Mouse (Mus musculus): Measurements from ENCODE around the gene Ccdc14. TPM values are rescaled to one million over a fixed set of nuclear protein-coding genes. Genes with fewer than 3 reads are reported as not detected.
"Not testable (repeated sequence)": the region's sequence is repeated elsewhere in the genome, so short reads cannot be mapped to it uniquely, and the experiment has no call there.

The Ccdc14 gene
- polyA plus RNA-seq, 1 experiment, result 8.7 TPM

DNA sequence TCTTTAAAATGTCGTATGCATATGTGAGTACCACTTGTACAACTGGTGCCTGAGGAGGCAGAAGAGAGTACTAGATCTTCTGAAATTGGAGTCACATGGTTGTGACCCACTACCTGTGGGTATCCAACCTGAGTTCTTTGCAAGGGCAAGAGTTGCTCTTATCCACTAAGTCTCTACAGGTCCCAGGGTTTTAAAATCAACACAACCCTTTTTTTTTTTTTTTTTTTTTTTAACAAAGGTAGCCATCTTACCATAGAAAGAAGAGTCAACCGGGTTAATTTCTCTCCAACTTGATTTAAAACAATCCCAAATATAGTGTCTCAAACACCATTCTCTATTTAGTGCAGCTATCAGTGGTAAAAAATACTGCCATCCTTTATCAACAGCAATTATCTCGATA lies 537 bp upstream of the Ccdc14 start:
- no peak overlapping the region for H3K27ac ChIP-seq (ENCODE audit: control insufficient read depth, insufficient read depth, low read depth, low read length)
- H3K27me3 ChIP-seq (ENCODE audit: control insufficient read depth, insufficient read depth, low read length), result no peaks in the 10 kb centered on the region
- TF ChIP-seq CTCF (IDR thresholded peaks at IDR 0.05; ENCODE audit: control insufficient read depth, insufficient read depth, insufficient replicate concordance, low read depth, low read length) (no peak), POLR2A (IDR thresholded peaks at IDR 0.05; ENCODE audit: control insufficient read depth, low read depth, low read length) (no peak)
- no peaks in the 10 kb centered on the region; the same call in 1 of the 2 replicates for H3K36me3 ChIP-seq (ENCODE audit: control insufficient read depth, insufficient read depth, low read length)
- H3K4me1 ChIP-seq (ENCODE audit: control insufficient read depth, insufficient read depth, low read length), result no peaks in the 10 kb centered on the region; the same call in 1 of the 2 replicates
- no peak overlapping the region; the same call in 1 of the 2 replicates for H3K4me3 ChIP-seq (ENCODE audit: control insufficient read depth, low read depth, low read length)

DNA sequence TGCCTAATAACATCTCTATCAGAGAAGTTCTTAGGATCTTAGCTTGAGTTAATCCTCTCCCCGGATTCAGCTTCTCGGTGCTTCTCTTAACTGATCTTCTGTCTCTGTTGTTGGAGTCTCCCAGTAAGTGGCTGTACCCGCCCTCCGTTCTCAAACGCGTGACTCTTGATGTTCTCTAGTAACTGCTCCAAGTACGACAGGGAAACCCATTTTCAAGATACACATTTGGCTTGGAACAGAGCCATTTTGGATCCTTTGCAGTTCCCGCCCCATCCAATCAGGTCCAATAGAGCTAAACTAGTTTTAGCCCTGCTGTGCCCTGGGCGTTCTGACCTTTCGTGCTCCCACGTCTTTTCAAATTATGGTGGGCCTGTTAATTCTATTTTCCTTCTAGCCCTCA lies 740 bp downstream of the Ccdc14 start:
- H3K4me3 ChIP-seq (ENCODE audit: control insufficient read depth, low read depth, low read length), result peak overlapping the region; percentile 99
- H3K27me3 ChIP-seq (ENCODE audit: control insufficient read depth, insufficient read depth, low read length), result no peaks in the 10 kb centered on the region
- H3K36me3 ChIP-seq (ENCODE audit: control insufficient read depth, insufficient read depth, low read length), result no peaks in the 10 kb centered on the region; the same call in 1 of the 2 replicates
- TF ChIP-seq POLR2A (IDR thresholded peaks at IDR 0.05; ENCODE audit: control insufficient read depth, low read depth, low read length), result no peak
- no peaks in the 10 kb centered on the region for H3K4me1 ChIP-seq (ENCODE audit: control insufficient read depth, insufficient read depth, low read length)
- peak overlapping the region; percentile 99 for H3K27ac ChIP-seq (ENCODE audit: control insufficient read depth, insufficient read depth, low read depth, low read length)

DNA sequence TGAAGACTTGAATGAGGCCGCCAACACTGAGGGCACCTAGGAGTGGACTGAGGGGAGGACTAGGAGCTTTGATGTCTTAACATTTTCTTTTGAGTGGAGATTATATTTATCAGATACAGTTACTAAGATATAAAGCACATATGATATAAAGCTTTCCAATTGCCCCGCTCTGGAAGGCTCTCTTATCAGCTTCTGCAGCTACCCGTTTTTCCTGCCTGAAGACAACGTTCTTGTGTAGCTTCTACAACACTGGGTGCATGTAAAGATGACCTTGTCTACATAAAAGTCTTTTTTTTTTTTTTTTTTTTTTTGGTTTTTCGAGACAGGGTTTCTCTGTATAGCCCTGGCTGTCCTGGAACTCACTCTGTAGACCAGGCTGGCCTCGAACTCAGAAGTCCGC lies 4.1 kb downstream of the Ccdc14 start:
- no peaks in the 10 kb centered on the region for H3K4me1 ChIP-seq (ENCODE audit: control insufficient read depth, insufficient read depth, low read length)
- H3K27ac ChIP-seq (ENCODE audit: control insufficient read depth, insufficient read depth, low read depth, low read length), result no peak overlapping the region
- no peaks in the 10 kb centered on the region for H3K27me3 ChIP-seq (ENCODE audit: control insufficient read depth, insufficient read depth, low read length)
- TF ChIP-seq POLR2A (IDR thresholded peaks at IDR 0.05; ENCODE audit: control insufficient read depth, low read depth, low read length) (no peak), CTCF (IDR thresholded peaks at IDR 0.05; ENCODE audit: control insufficient read depth, insufficient read depth, insufficient replicate concordance, low read depth, low read length) (no peak)
- no peaks in the 10 kb centered on the region; the same call in 1 of the 2 replicates for H3K36me3 ChIP-seq (ENCODE audit: control insufficient read depth, insufficient read depth, low read length)
- H3K4me3 ChIP-seq (ENCODE audit: control insufficient read depth, low read depth, low read length), result no peak overlapping the region

DNA sequence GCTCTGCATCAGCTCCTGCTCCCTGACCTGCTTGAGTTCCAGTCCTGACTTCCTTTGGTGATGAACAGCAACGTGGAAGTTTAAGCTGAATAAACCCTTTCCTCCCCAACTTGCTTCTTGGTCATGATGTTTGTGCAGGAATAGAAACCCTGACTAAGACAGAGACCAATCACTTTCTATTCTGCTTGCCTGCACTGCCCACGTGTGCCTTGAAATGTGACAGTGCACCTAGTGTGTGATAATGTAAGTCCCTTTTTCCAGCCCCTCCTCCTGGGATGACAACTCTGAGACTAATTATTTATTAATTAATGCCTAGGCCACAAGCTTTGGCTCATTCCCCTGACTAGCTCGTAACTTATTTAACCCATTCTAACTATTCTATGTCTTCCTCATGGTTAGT lies 8.3 kb downstream of the Ccdc14 start:
- H3K4me3 ChIP-seq (ENCODE audit: control insufficient read depth, low read depth, low read length); H3K4me1 ChIP-seq (ENCODE audit: control insufficient read depth, insufficient read depth, low read length); H3K36me3 ChIP-seq (ENCODE audit: control insufficient read depth, insufficient read depth, low read length); H3K27me3 ChIP-seq (ENCODE audit: control insufficient read depth, insufficient read depth, low read length); H3K27ac ChIP-seq (ENCODE audit: control insufficient read depth, insufficient read depth, low read depth, low read length): not testable (repeated sequence)

DNA sequence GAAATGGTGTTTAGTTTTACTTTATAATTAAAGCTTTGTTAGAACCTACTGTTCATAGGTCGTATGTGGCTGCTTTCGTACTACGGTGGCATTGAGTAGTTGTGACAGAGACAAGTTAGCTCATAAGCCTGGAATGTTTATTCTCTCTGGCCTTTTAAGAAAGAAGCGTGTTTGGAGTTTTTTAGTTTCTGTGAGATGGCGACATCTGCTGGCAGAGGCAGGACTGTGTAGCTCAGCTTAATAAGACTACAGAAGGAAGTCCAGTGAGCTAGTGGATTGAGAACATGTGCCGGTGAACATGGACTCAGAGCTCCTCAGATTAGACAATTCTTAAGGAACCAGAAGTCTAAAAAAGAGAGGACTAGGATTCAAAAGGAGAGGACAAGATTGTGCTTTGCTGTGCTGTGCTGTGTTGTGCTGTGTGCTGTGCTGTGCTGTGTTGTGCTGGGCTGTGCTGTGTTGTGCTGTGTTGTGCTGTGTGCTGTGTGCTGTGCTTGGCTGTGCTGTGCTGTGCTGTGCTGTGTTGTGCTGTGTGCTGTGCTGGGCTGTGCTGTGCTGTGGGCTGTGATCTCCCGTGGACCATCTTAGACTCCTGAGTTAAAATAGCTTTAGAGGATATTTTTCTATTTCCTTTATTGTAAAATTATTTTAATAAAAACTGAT lies 9.9 kb downstream of the Ccdc14 start:
- no peaks in the 10 kb centered on the region; the same call in 1 of the 2 replicates for H3K36me3 ChIP-seq (ENCODE audit: control insufficient read depth, insufficient read depth, low read length)
- no peaks in the 10 kb centered on the region for H3K27me3 ChIP-seq (ENCODE audit: control insufficient read depth, insufficient read depth, low read length)
- H3K27ac ChIP-seq (ENCODE audit: control insufficient read depth, insufficient read depth, low read depth, low read length), result no peak overlapping the region
- H3K4me1 ChIP-seq (ENCODE audit: control insufficient read depth, insufficient read depth, low read length), result no peaks in the 10 kb centered on the region
- H3K4me3 ChIP-seq (ENCODE audit: control insufficient read depth, low read depth, low read length), result no peak overlapping the region
- TF ChIP-seq CTCF (IDR thresholded peaks at IDR 0.05; ENCODE audit: control insufficient read depth, insufficient read depth, insufficient replicate concordance, low read depth, low read length), result no peak
- no peak for TF ChIP-seq POLR2A (IDR thresholded peaks at IDR 0.05; ENCODE audit: control insufficient read depth, low read depth, low read length)

DNA sequence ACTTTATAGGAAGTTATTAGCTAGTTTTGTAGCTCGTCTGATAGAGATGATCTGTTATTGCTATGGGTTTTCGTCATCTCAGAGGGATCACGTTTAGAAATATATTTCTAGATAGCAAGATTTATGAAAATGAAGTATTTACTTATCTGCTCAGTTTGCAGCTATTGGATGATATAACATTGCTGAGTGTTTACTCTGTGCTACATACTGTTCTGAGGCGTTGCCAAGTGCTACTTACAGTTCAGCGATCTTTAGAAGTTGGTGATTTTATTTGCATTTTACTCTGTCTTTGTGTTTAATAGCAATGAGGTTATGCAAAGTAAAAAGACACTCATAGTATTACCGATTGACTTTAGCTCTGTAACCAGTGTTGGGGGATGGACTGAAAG lies 10.4 kb downstream of the Ccdc14 start:
- no peak overlapping the region for H3K27ac ChIP-seq (ENCODE audit: control insufficient read depth, insufficient read depth, low read depth, low read length)
- no peaks in the 10 kb centered on the region for H3K4me1 ChIP-seq (ENCODE audit: control insufficient read depth, insufficient read depth, low read length)
- no peaks in the 10 kb centered on the region; the same call in 1 of the 2 replicates for H3K36me3 ChIP-seq (ENCODE audit: control insufficient read depth, insufficient read depth, low read length)
- TF ChIP-seq POLR2A (IDR thresholded peaks at IDR 0.05; ENCODE audit: control insufficient read depth, low read depth, low read length) (no peak), CTCF (IDR thresholded peaks at IDR 0.05; ENCODE audit: control insufficient read depth, insufficient read depth, insufficient replicate concordance, low read depth, low read length) (no peak)
- no peak overlapping the region for H3K4me3 ChIP-seq (ENCODE audit: control insufficient read depth, low read depth, low read length)
- H3K27me3 ChIP-seq (ENCODE audit: control insufficient read depth, insufficient read depth, low read length), result no peaks in the 10 kb centered on the region

DNA sequence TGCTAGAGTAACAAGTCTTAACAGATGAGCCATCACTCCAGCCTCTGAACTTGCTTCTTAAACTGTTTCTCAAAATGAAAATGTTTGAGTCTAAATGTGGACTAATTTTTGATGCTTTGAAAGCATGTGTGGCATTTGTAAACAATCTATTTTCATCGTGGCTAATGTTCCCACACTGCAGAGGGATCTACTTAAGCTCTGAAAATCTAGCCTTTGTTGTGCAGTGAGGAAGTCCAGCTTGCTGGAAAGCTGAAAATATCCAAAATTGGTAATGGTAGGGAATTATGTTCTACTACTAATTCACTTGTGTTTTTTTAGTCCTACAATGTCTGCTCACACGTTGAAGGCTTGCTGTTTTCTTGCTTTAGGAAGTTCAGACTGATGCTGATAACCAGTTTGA lies 15.6 kb downstream of the Ccdc14 start:
- peak overlapping the region; percentile 1; the same call in 1 of the 2 replicates for H3K27ac ChIP-seq (ENCODE audit: control insufficient read depth, insufficient read depth, low read depth, low read length)
- TF ChIP-seq CTCF (IDR thresholded peaks at IDR 0.05; ENCODE audit: control insufficient read depth, insufficient read depth, insufficient replicate concordance, low read depth, low read length) (no peak), POLR2A (IDR thresholded peaks at IDR 0.05; ENCODE audit: control insufficient read depth, low read depth, low read length) (no peak)
- H3K36me3 ChIP-seq (ENCODE audit: control insufficient read depth, insufficient read depth, low read length), result peaks cover 3% of the 10 kb centered on the region; the same call in 1 of the 2 replicates
- no peaks in the 10 kb centered on the region for H3K27me3 ChIP-seq (ENCODE audit: control insufficient read depth, insufficient read depth, low read length)
- no peaks in the 10 kb centered on the region for H3K4me1 ChIP-seq (ENCODE audit: control insufficient read depth, insufficient read depth, low read length)
- no peak overlapping the region for H3K4me3 ChIP-seq (ENCODE audit: control insufficient read depth, low read depth, low read length)

Data from testis, adult 2 months (tissue).